Mouse (Mus musculus) ZHBTc4 (cell line): ENCODE measurements around the gene Chchd10.

Experiments used
- DNase-seq: peaks from one replicate; pipeline ENCODE4 v3.0.0-alpha.2; 2011; ENCODE audit warnings: low read depth, low spot score

Gene Chchd10

GRCm38 (mm10) chr10:75949053-75950045, 16.4 kb downstream of the Chchd10 start:
- no peak for DNase-seq

GRCm38 (mm10) chr10:75950791-75951210, 17.9 kb downstream of the Chchd10 start:
- peak; percentile 60 for DNase-seq

GRCm38 (mm10) chr10:75951424-75952050, 18.6 kb downstream of the Chchd10 start:
- DNase-seq, result peak; percentile 71

GRCm38 (mm10) chr10:75954381-75954811, 21.5 kb downstream of the Chchd10 start, which contains the start of gene Gm5134:
Gene Gm5134 (plus strand): TSS chr10:75954514.
- DNase-seq, result peak; percentile 73

- DNase-seq, result no peak
These were observed 40.9 kb downstream of the Chchd10 start for GRCm38 (mm10) chr10:75973846-75974245.

GRCm38 (mm10) chr10:75975216-75975615, 42.3 kb downstream of the Chchd10 start:
- DNase-seq, result peak; percentile 88

- no peak for DNase-seq
These were observed 45.3 kb downstream of the Chchd10 start for GRCm38 (mm10) chr10:75978119-75978834.

GRCm38 (mm10) chr10:75978835-75979157, 45.9 kb downstream of the Chchd10 start:
- DNase-seq, result no peak

- DNase-seq, result no peak
These were observed 46.5 kb downstream of the Chchd10 start for GRCm38 (mm10) chr10:75979432-75979831.
